Mouse (Mus musculus) heart, embryonic 10.5 days (tissue): ENCODE measurements around the gene Vmn2r63. TPM values are rescaled to one million over a fixed set of nuclear protein-coding genes. Genes with fewer than 3 reads are reported as not detected.
"Not testable (repeated sequence)": the region's sequence is repeated elsewhere in the genome, so short reads cannot be mapped to it uniquely, and the experiment has no call there.

ENCODE experiments used
- DNase-seq: peaks from one replicate; pipeline ENCODE4 v3.0.0-alpha.2; 2017; ENCODE audit warnings: low spot score
- H3K27ac ChIP-seq: fragments of 300-500 bp; sonication (generic); 2 replicates; pipeline ENCODE4 v1.5.1; 2016; ENCODE audit warnings: mild to moderate bottlenecking
- H3K27me3 ChIP-seq: fragments of 300-500 bp; sonication (generic); 2 replicates; pipeline ENCODE4 v1.6.1; 2016; ENCODE audit warnings: mild to moderate bottlenecking; ENCODE audit not compliant: poor library complexity, insufficient read depth, severe bottlenecking
- H3K36me3 ChIP-seq: fragments of 300-500 bp; sonication (generic); 2 replicates; pipeline ENCODE4 v1.6.1; 2016; ENCODE audit warnings: mild to moderate bottlenecking, moderate library complexity
- H3K4me1 ChIP-seq: fragments of 300-500 bp; sonication (generic); 2 replicates; pipeline ENCODE4 v1.6.1; 2016; ENCODE audit warnings: mild to moderate bottlenecking
- H3K4me3 ChIP-seq: fragments of 300-500 bp; sonication (generic); 2 replicates; pipeline ENCODE4 v1.5.1; 2016; ENCODE audit warnings: mild to moderate bottlenecking, moderate library complexity
- H3K9me3 ChIP-seq: fragments of 300-500 bp; sonication (generic); 2 replicates; pipeline ENCODE4 v1.6.1; 2016; ENCODE audit warnings: mild to moderate bottlenecking, moderate library complexity
- WGBS: fragments of 180-500 bp; shearing (Covaris S2); methylation state at CpG from one replicate; pipeline ENCODE4 v1.1.7; 2016; 5-methylcytosine and 5-hydroxymethylcytosine counted together
- microRNA-seq: library from miRNA; unstranded; fragments of <30 nt; microRNA quantifications from one replicate; pipeline ENCODE4, GENCODE M21; 2017
- polyA plus RNA-seq: library from polyadenylated mRNA; unstranded; fragments of >200 nt; fragmentation: Nextera tagmentation; extraction: Ambion mirVana; gene quantifications from 2 replicates; pipeline ENCODE4 v1.2.1, GENCODE M21; 2016

Vmn2r63 gene
- not detected in 2 replicates for polyA plus RNA-seq

GRCm38 (mm10) chr7:42933722-42934121 lies at the start of gene Vmn2r63:
TSS of gene Vmn2r63 (minus strand) at chr7:42933822.
- not testable (repeated sequence) for H3K27ac ChIP-seq

GRCm38 (mm10) chr7:42980739-42981138 lies 47.1 kb upstream of the Vmn2r63 start:
- Histone ChIP-seq H3K27me3 (no peaks in the 10 kb centered on the region), H3K4me1 (no peaks in the 10 kb centered on the region), H3K4me3 (no peak overlapping the region), H3K9me3 (peaks cover 43% of the 10 kb centered on the region), H3K27ac (no peak overlapping the region), H3K36me3 (no peaks in the 10 kb centered on the region)
- WGBS = 83% methylated on average over 10 of the region's 10 CpGs
- no peak for DNase-seq

More at GRCm38 (mm10) chr7:42933722-42934121, at the start of gene Vmn2r63:
- not testable (repeated sequence) for H3K9me3 ChIP-seq, H3K27me3 ChIP-seq, DNase-seq, H3K36me3 ChIP-seq, H3K4me3 ChIP-seq, H3K4me1 ChIP-seq

GRCm38 (mm10) chr7:42980098-42980497 lies 46.5 kb upstream of the Vmn2r63 start:
- H3K36me3 ChIP-seq = no peaks in the 10 kb centered on the region
- no peak for DNase-seq
- WGBS = 82% methylated on average over 11 of the region's 11 CpGs
- H3K9me3 ChIP-seq = peaks cover 43% of the 10 kb centered on the region
- H3K4me3 ChIP-seq = no peak overlapping the region
- no peak overlapping the region for H3K27ac ChIP-seq
- H3K27me3 ChIP-seq = no peaks in the 10 kb centered on the region
- H3K4me1 ChIP-seq = no peaks in the 10 kb centered on the region

- H3K36me3 ChIP-seq = no peaks in the 10 kb centered on the region
- no peaks in the 10 kb centered on the region for H3K27me3 ChIP-seq
- H3K9me3 ChIP-seq = peaks cover 30% of the 10 kb centered on the region; the same call in 1 of the 2 replicates
- no peaks in the 10 kb centered on the region for H3K4me1 ChIP-seq
- no peak overlapping the region for H3K4me3 ChIP-seq
- no peak for DNase-seq
- no peak overlapping the region for H3K27ac ChIP-seq
- 69% methylated on average over 9 of the region's 9 CpGs for WGBS
These were observed 31.6 kb upstream of the Vmn2r63 start for GRCm38 (mm10) chr7:42965246-42965645.

- not testable (repeated sequence) for H3K4me1 ChIP-seq, H3K27ac ChIP-seq, H3K4me3 ChIP-seq, H3K9me3 ChIP-seq, DNase-seq, H3K36me3 ChIP-seq, H3K27me3 ChIP-seq
- WGBS = 82% methylated on average over 2 of the region's 2 CpGs
These were observed 35.6 kb downstream of the Vmn2r63 start for GRCm38 (mm10) chr7:42898067-42898466.

- Histone ChIP-seq H3K4me3 (no peak overlapping the region), H3K27ac (no peak overlapping the region), H3K4me1 (no peaks in the 10 kb centered on the region), H3K36me3 (no peaks in the 10 kb centered on the region), H3K27me3 (no peaks in the 10 kb centered on the region), H3K9me3 (peaks cover 6% of the 10 kb centered on the region; the same call in 1 of the 2 replicates)
- DNase-seq = no peak
- 41% methylated on average over 23 of the region's 23 CpGs for WGBS
These were observed 55.5 kb downstream of the Vmn2r63 start for GRCm38 (mm10) chr7:42878090-42878489.

GRCm38 (mm10) chr7:42866801-42867458 lies 66.7 kb downstream of the Vmn2r63 start, which contains the start of gene Gm2381:
TSS of gene Gm2381 (minus strand) at chr7:42867234.
- 84% methylated on average over 8 of the region's 8 CpGs for WGBS

More at GRCm38 (mm10) chr7:42866801-42867458, 66.7 kb downstream of the Vmn2r63 start, which contains the start of gene Gm2381:
- not testable (repeated sequence) for H3K27me3 ChIP-seq, H3K27ac ChIP-seq, DNase-seq, H3K9me3 ChIP-seq, H3K4me1 ChIP-seq, H3K4me3 ChIP-seq, H3K36me3 ChIP-seq

Small RNA genes lying within 50 kb of the gene (microRNA-seq; reads per million reads assigned to microRNA genes)
- gene Gm23256 = not detected

Other genes starting within 250 kb of the Vmn2r63 start
- gene Zfp975, start 241.1 kb downstream of the Vmn2r63 start, polyA plus RNA-seq = 9.0 and 9.9 TPM in 2 replicates
- gene Gm17067, start 206.8 kb downstream of the Vmn2r63 start, polyA plus RNA-seq = not detected in 2 replicates
- gene Vmn2r62, start 140.3 kb downstream of the Vmn2r63 start, polyA plus RNA-seq = not detected in 2 replicates
- gene Gm2381, start 66.6 kb downstream of the Vmn2r63 start, polyA plus RNA-seq = not detected in 2 replicates
- not detected in 2 replicates for gene Gm9268, start 84.9 kb upstream of the Vmn2r63 start, polyA plus RNA-seq
- not detected in 2 replicates for gene Zfp936, start 180.4 kb upstream of the Vmn2r63 start, polyA plus RNA-seq